Mouse (Mus musculus): Measurements from ENCODE around the gene Atp13a5. TPM values are rescaled to one million over a fixed set of nuclear protein-coding genes. Genes with fewer than 3 reads are reported as not detected.

Atp13a5 gene
- not detected in 2 replicates for total RNA-seq (2015; ENCODE audit: low replicate concordance)
- total RNA-seq (2017; ENCODE audit: low replicate concordance) = not detected in 2 replicates

DNA sequence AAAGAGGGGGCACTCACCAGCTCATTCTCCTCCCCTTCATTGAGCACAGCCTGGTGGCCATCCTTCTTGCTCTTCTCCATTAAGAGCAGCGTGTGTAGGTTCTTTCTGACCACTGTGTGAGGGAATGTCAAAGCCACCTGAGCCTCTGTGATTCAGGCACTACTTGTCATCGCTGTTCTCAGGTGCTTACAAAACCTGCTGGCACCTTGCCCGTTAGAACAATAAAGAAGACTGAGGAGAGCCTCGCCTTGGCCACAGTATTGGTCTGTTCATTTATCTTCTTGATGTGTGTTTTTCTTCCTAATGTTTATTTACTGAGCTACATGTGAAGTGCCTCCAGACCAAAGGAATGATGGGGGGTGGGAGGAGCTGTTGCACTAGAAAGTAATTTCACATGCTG is at the start of gene Atp13a5:
Gene Atp13a5, minus strand, starts transcription at position 275 of the 400 bp plus-strand sequence.
- ATAC-seq (replicated peaks; ENCODE audit: low FRiP score, poor library complexity, severe bottlenecking) = no peak

DNA sequence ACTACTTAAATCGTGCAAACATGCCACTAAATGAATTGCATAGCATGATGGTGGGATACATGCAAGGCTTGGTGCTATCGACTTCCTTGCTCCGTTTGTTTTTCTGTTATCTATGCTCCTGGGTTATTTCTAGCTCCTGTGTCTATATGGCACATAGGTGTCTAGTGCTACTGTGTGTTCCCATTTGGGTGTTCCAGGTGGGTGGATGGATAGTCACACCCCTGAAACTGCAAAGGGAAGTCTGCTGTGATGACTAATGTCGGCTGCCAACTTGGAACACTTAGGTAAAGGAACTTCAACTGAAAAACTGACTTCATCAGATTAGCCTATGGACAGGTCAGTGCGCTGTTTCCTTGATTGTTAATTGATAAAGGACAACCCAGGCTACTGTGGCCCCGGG is 36.3 kb upstream of the Atp13a5 start:
- no peak for ATAC-seq (replicated peaks; ENCODE audit: low FRiP score, poor library complexity, severe bottlenecking)

DNA sequence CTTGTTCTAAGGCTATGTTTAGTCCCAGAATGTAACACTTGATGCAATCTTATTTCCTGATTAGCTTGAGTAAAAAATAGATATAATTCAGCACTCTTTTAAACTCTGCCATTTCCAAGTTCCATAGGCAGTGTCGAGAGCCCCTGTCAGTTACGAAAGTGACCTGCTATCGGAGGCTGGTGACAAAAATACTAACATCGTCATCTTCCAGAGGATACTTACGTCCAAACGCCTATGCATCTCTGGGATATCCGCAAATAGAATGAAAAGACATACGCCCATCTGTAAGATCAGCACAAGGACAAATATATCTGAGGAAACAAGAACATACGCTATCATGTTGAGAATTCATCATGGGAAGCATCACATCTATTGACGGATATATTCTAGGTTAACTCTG is 28.8 kb upstream of the Atp13a5 start:
- no peak for ATAC-seq (replicated peaks; ENCODE audit: low FRiP score, poor library complexity, severe bottlenecking)

DNA sequence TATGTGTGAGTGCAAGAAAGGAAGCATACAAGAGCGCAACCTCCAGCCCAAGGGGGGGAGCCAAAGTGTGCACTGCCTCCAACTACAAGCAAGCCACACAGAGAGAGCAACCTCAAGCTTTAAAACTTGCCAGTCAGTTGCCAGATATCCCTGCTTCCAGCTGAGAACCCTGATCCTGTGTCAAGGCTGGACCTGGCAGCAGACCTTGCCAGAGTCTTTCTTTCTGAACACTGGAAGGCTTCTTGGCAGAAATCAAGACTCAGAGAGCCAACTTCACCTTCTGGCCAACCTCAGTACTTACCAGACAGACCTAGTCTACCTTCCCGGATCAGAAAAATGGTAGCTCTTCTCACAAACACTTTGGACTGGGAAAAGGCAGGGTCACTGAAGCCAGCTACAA is 20.5 kb upstream of the Atp13a5 start:
- no peak for ATAC-seq (replicated peaks; ENCODE audit: low FRiP score, poor library complexity, severe bottlenecking)

DNA sequence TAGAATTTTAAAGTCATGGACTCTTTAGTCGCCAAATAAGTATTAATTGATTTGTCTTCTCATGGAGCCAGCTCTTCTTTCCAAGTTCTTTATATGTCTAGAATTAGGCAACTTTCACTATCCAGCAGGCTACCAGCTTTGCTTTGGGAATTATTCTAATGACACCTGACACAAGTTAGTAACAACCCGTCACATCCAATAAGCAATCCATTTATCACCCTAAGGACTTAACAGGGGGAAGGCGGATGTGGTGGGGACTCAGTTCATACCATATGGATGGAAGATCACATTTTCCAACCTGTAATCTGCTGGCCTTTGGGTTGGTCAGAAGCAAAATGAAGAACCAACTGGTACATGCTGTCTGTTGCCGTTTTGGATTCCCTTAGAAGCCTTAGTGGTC is 6.2 kb upstream of the Atp13a5 start:
- no peak for ATAC-seq (replicated peaks; ENCODE audit: low FRiP score, poor library complexity, severe bottlenecking)

- ATAC-seq (replicated peaks; ENCODE audit: low FRiP score, poor library complexity, severe bottlenecking) = no peak
Measured at GRCm38 (mm10) chr16:29374636-29375035, 3.9 kb downstream of the Atp13a5 start.

GRCm38 (mm10) chr16:29331351-29332044 is 47.0 kb downstream of the Atp13a5 start:
- ATAC-seq (replicated peaks; ENCODE audit: low FRiP score, poor library complexity, severe bottlenecking) = no peak

GRCm38 (mm10) chr16:29330948-29331347 is 47.6 kb downstream of the Atp13a5 start:
- no peak for ATAC-seq (replicated peaks; ENCODE audit: low FRiP score, poor library complexity, severe bottlenecking)

DNA sequence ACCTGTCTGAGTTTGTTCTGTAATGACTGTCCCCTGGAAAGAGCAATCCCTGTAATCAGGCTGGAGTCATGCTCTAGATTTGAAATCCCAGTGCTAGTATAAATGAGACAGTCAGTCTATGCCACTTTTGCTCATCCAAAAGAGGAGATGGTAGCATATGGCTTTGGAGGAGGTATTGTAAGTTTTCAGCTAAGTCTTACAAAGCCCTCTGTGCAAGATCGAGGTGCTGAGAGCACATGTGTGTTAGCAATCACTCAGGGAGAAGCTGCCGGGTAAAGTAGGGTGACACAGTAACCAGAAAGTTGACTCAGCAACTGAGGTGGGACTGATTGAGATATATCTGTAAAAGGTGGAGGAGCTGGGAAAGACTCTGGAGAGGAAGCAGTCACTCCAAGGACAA is 49.3 kb downstream of the Atp13a5 start:
- ATAC-seq (replicated peaks; ENCODE audit: low FRiP score, poor library complexity, severe bottlenecking) = no peak

DNA sequence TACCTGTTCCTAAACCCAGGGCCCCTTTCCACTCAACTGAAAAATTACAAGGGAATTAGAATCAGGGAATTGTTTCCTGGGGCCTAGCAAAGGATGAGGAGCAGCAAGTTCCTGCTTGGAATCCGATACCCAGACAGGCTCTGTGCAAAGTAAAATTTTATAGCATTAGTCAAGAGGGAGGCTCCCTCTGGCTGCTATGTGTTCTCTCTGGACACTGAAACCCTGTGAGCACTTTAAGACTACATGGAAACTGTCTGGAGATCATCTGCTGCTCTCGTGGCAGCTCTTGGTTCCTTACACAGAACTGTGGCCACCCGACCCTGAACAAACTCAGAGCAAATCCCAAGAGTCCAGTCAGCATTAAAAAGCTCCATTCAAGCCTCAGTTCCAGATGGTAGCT is 50.6 kb downstream of the Atp13a5 start:
- ATAC-seq (replicated peaks; ENCODE audit: low FRiP score, poor library complexity, severe bottlenecking) = no peak

DNA sequence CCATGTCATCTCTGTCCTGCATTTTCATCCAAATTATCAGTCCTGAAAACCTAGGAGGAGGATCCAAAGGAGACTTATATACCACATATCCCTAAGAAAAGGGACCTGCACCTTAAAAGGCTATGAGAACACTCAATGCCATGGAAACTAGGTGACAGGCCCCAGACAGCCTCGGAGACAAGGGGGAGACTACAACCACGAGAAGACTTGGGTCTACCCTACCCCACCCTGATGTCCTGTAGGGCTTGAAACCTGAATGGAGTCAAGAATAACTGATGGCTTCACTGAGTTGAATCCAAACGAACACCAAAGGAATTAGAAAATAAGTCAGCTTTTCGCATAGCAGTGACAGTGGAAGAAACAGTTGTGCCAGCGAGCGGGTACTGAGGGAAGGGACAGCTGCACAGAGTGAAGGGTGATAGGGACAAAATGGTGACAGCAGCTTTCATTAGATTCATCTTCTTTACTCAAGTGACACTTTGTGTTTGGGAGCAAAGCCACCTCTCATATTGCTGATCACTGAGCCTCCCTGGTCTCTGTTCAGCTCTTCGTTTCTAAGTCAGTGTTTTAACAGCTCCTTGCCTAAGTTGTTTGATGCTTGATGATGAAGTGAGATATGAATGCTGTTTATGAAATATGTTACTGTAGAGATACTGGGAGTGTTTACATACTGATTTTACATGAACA is 53.2 kb downstream of the Atp13a5 start:
- no peak for ATAC-seq (replicated peaks; ENCODE audit: low FRiP score, poor library complexity, severe bottlenecking)

DNA sequence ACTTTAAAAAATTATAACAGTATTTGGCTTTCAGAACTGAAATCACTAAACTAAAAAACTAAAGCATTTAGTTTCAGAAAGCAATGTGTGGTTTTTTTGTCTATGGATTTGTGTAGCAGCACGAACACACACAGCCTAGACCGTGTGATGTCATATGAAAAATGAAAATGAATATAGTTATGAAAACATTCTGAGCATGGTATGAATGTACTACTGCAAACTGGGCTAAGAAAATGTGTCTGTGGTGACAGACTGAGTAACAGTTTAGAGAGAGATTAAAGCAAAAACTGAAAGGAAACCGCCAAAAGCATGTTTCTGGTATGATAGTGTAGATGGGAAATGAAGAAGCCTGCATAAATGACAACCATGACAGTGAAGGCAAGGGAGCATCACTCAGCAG is 57.8 kb downstream of the Atp13a5 start:
- ATAC-seq (replicated peaks; ENCODE audit: low FRiP score, poor library complexity, severe bottlenecking) = no peak

GRCm38 (mm10) chr16:29315391-29315790 is 63.1 kb downstream of the Atp13a5 start:
- ATAC-seq (replicated peaks; ENCODE audit: low FRiP score, poor library complexity, severe bottlenecking) = no peak

DNA sequence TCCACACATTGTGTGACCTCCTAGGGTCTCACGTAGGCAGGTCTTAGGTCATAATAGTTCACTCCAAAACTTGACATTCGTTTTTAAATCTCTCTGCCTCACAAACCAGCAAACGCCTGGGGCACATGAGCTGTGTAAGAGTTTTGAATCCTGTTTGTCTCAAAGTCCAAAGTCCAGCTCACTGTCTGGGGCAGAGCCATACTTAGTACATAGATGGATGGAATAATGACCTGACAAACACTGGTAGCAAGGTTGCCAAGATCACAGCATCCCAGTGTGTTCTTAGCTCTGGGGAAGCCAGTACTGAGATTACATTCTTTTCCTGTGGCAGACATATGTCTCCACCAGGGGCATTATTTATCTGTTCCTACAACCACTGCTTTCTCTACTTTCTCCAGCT is 63.5 kb downstream of the Atp13a5 start:
- no peak for ATAC-seq (replicated peaks; ENCODE audit: low FRiP score, poor library complexity, severe bottlenecking)

DNA sequence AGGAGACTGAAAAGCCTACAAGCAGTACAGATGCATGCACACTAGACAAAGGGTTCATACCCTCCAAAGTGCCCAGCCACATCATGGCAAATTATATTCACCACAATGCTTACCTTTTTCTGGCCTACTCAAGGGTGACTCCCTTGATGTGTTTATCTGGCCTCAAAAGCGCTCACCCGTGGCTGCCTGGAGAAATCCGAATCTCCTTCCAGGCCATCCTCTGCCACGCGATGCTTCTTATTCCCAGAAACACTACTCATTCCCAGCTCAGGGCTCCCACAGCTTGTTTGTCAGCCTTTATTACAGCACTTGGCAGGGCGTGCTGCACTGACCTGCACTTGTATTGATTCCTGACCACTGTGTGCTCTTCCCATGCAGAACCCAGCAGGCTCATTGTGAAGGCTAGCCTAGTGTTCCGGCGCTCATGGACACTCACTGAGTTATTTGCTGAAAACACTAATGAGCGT is 80.9 kb downstream of the Atp13a5 start:
- no peak for ATAC-seq (replicated peaks; ENCODE audit: low FRiP score, poor library complexity, severe bottlenecking)

DNA sequence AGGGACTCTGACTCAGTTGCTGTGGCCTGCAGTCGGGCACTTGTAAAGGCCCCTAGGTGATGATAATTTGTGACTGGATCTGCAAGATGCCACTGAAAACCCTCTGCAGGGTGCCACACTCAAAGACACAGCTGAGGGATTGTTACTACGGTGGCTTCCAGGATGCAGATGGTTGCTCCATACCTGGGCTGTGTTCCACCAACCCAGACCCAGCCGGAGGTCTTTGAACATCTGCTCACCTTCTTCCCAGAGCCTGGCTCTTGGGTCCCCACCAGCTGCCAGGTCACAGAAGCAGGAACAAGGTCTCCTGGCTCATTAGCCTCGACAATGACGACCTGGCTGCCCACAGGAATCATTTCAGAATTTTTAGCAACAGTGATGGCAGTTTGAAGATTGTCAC is 97.8 kb downstream of the Atp13a5 start:
- ATAC-seq (replicated peaks; ENCODE audit: low FRiP score, poor library complexity, severe bottlenecking) = no peak

DNA sequence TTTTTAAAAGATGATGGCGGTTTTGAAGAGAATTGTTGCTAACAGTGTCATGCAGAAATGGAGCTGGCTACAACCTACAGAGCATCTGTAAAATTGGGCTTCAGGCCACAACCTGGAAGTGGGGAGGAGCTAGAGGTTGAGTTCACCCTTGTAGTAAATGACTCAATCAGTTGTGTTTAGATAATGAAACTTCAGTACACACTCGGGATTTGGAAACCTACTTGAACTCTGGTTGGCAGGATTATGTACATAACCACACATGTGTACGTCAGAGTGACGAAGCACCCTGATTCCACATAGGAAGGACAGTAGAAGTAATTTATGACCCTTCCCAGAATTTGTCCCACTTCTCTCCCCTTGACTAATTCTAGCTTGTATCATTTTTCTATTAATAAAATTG is 124.2 kb downstream of the Atp13a5 start:
- ATAC-seq (replicated peaks; ENCODE audit: low FRiP score, poor library complexity, severe bottlenecking) = no peak

GRCm38 (mm10) chr16:29235951-29236350 is 142.6 kb downstream of the Atp13a5 start:
- ATAC-seq (replicated peaks; ENCODE audit: low FRiP score, poor library complexity, severe bottlenecking) = no peak

DNA sequence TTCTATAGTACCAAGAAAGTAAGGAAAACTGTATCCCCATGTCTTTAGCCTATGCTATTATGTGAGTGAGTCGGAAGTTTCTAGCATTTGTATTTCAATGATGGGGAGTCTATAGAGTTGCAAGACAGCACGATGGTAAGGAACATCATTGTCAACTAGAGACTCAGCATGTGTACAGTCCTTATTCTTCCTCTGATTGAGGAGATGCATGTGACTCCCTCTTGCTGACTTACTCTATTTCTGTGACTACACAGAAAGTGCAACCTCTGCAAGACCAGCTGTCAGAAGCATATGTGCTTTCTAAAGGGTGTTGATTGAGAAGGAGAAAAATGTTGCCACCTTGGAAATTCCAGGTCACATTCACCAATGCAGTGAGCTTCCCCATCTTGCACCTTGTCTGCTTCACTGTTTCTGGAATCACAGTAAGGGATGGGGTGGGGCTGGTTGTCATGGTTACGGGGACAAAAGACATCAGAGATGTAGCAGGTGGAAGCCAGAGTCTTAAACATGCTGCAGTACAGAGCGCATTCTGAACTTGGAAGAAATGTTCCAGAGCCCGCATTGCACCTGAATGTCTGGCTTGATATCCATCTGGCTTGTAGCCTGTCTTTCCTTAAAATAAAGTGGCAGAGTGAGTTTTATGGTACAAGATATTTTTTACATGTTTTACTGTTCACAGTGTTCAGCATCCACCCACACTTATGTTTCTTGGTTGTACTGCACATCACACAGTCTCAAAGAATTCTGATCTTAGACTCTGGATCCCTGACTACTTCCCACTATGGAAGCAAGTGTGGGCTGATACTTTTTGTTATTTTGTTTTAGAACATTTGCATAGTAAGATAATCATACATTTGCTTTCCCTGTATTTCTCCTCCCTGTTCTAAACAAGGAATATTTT is 161.9 kb downstream of the Atp13a5 start:
- no peak for ATAC-seq (replicated peaks; ENCODE audit: low FRiP score, poor library complexity, severe bottlenecking)

DNA sequence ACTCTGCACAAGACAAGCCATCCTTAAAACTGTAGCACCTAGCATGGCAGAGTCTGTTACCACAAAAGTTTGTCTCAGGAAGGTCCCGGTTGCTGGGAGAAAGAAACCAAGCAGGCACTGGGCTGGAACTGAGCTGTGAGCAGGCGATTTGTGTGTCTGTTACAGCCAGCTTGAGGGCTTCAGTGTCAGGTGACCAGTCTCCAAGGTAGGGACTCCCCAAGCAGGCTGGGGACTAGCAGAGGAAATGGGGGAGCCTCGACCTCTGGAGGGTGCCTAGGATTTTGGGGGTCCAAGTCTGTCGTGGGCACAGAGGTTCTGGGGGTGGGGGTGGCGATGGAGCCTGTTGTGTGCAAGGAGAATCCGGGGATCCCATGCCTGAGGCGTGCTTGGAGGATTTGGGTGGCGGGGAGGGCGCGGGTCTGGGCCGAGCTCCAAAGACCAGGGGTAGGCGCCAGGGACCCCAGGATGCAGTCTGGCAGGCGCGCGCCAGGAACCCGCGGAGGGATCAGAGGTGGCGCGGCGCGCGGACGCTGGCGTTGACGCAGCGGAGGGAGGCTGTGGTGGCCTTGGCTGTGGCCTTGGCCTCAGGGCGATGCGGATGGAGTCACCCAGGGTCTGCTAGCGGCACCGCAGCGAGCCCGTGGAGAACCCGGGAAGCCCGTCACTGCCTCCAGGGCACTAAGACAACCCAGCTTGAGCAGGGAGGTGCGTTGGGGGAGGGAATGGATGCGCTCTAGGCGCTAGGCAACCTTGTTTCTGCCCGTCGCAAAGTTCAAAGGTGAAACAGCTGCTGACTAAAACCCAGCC is 168.7 kb downstream of the Atp13a5 start, which contains the start of gene Hrasls:
Gene Hrasls, plus strand, starts transcription at position 91 of the 807 bp plus-strand sequence.
- no peak for ATAC-seq (replicated peaks; ENCODE audit: low FRiP score, poor library complexity, severe bottlenecking)
